Mouse (Mus musculus) right cerebral cortex, postnatal 4 days (tissue): ENCODE results near the gene Gm20431.
"Not testable (repeated sequence)": the region's sequence is repeated elsewhere in the genome, so short reads cannot be mapped to it uniquely, and the experiment has no call there.

Experiments
- DNase-seq: peaks from one replicate; pipeline ENCODE4 v3.0.0-alpha.2; 2022

Gm20431 gene

GRCm38 (mm10) chr2:167659177-167659846 is 2.0 kb downstream of the Gm20431 start:
- DNase-seq: no peak

- no peak for DNase-seq
These were observed 2.6 kb downstream of the Gm20431 start for GRCm38 (mm10) chr2:167658712-167659111.

GRCm38 (mm10) chr2:167657973-167658372 is 3.3 kb downstream of the Gm20431 start:
- DNase-seq: no peak

- DNase-seq: no peak
These were observed 4.4 kb downstream of the Gm20431 start for GRCm38 (mm10) chr2:167656629-167657478.

GRCm38 (mm10) chr2:167654911-167655600 is 6.2 kb downstream of the Gm20431 start:
- no peak for DNase-seq

GRCm38 (mm10) chr2:167652694-167653093 is 8.6 kb downstream of the Gm20431 start:
- DNase-seq: no peak

- no peak for DNase-seq
These were observed 9.7 kb downstream of the Gm20431 start for GRCm38 (mm10) chr2:167651622-167652021.

- DNase-seq: no peak
These were observed 11.8 kb downstream of the Gm20431 start for GRCm38 (mm10) chr2:167649290-167650032.

GRCm38 (mm10) chr2:167646411-167646810 is 14.9 kb downstream of the Gm20431 start:
- no peak for DNase-seq

GRCm38 (mm10) chr2:167643356-167644052 is 17.8 kb downstream of the Gm20431 start:
- not testable (repeated sequence) for DNase-seq

GRCm38 (mm10) chr2:167642164-167642563 is 19.1 kb downstream of the Gm20431 start:
- no peak for DNase-seq

- DNase-seq: no peak
These were observed 20.0 kb downstream of the Gm20431 start for GRCm38 (mm10) chr2:167641337-167641736.

- DNase-seq: peak; percentile 55
These were observed 21.0 kb downstream of the Gm20431 start for GRCm38 (mm10) chr2:167640279-167640678.

- DNase-seq: no peak
These were observed 26.3 kb downstream of the Gm20431 start for GRCm38 (mm10) chr2:167634865-167635512.

- peak; percentile 91 for DNase-seq
These were observed 26.9 kb downstream of the Gm20431 start for GRCm38 (mm10) chr2:167634338-167634770.

GRCm38 (mm10) chr2:167633537-167633872 is 27.8 kb downstream of the Gm20431 start:
- no peak for DNase-seq

- no peak for DNase-seq
These were observed 28.4 kb downstream of the Gm20431 start for GRCm38 (mm10) chr2:167632731-167633536.

GRCm38 (mm10) chr2:167631591-167632448 is 29.5 kb downstream of the Gm20431 start, which contains the start of gene Ube2v1:
TSS of gene Ube2v1 (minus strand) at chr2:167632095.
- DNase-seq: peak; percentile 96

- DNase-seq: peak; percentile 37
These were observed 30.1 kb downstream of the Gm20431 start for GRCm38 (mm10) chr2:167631181-167631590.

- no peak for DNase-seq
These were observed 30.9 kb downstream of the Gm20431 start for GRCm38 (mm10) chr2:167630421-167630820.
